Mouse (Mus musculus) ES-Bruce4 (cell line): ENCODE measurements around the gene Gm28308.

Experiments
- CTCF ChIP-seq: IDR thresholded peaks from one replicate; pipeline ENCODE4 v1.8.1; 2011; ENCODE audit warnings: low read depth, low read length
- EP300 ChIP-seq: IDR thresholded peaks from 2 replicates; pipeline ENCODE4 v1.6.1; 2011; ENCODE audit warnings: low read depth, low read length; ENCODE audit not compliant: insufficient read depth
- POLR2A ChIP-seq: IDR thresholded peaks from one replicate; pipeline ENCODE4 v1.8.1; 2011; ENCODE audit warnings: low read length; ENCODE audit not compliant: insufficient read depth

DNA sequence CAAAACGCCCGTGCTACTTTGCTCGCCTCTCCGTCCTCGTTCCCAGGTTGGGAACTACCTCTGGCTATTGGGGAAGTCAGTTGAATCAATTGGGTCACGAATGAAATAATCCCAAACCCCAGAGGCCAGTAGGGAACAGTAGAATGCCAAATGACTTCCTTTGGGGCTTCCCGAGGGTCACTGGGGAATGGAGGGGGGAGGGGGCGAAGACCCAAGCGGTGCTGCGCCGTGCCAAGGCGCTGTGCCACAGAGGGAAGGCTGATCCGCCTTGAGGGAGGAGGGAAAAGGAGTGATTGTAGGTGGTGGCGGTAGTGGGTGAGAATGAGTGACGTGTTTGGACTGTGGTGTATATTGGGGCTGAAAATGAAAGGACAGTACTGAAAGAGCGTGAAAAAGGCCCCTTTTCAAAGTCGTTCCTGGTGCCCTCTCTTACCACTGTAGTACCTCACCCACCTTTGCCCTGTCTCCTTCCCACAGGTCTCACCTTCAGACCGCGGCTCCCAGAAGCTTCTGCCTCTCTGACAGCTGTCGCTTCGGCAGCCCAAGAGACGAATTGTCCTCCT lies 502 bp downstream of the Gm28308 start:
- TF ChIP-seq EP300 = no peak
- TF ChIP-seq CTCF = no peak
- TF ChIP-seq POLR2A = no peak
